Mouse (Mus musculus) frontal cortex, postnatal 25 days (tissue): ENCODE results near the gene Jtb.

Source experiments
- DNase-seq, 2 experiments: peaks; one replicate each; pipeline ENCODE4 v3.0.0; 2022; ENCODE audit warnings: low spot score in 2 of 2

The Jtb gene

DNA sequence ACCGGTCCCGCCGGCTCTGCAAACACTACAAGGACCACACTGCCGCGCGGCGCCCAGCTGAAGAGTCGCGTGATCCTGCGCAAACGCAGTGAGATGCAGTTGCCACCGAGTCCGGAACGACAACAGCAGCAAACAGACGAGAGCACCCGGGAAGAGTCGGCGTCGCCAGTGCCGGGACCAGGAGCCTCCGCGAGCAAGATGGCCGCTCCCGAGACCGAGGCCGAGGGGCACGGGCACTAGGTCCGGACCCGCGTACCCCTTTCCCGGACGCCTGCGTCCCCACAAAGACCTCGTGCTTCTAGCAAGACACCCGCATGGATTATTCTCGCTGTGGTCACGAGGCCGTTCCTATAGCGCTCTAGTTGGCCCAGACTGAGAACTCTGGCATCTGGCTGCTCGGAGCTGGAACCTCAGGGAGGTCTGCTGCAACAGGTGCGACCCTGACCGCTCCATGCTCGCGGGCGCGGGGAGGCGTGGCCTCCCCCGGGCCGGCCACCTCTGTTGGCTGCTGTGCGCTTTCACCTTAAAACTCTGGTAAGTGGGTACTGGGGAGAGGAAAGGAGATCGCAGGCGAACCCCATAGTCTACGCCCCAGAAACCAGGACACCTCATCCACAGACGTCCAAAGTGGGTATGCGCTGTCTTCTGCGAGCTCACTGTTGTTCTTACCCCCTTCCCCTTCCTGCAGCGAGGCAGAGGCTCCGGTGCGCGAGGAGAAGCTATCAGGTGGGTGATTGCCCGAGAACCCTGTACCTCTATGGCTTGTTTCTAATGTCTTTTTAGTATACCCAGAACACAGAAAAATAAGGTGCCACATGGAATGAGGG lies at the start of gene Jtb:
TSS of gene Jtb (plus strand) at position 91 of the 827 bp plus-strand sequence.
- DNase-seq: peak; percentile 87 to 95

- no peak for DNase-seq
Measured at GRCm38 (mm10) chr3:90183581-90183980, 47.8 kb upstream of the Jtb start.

DNA sequence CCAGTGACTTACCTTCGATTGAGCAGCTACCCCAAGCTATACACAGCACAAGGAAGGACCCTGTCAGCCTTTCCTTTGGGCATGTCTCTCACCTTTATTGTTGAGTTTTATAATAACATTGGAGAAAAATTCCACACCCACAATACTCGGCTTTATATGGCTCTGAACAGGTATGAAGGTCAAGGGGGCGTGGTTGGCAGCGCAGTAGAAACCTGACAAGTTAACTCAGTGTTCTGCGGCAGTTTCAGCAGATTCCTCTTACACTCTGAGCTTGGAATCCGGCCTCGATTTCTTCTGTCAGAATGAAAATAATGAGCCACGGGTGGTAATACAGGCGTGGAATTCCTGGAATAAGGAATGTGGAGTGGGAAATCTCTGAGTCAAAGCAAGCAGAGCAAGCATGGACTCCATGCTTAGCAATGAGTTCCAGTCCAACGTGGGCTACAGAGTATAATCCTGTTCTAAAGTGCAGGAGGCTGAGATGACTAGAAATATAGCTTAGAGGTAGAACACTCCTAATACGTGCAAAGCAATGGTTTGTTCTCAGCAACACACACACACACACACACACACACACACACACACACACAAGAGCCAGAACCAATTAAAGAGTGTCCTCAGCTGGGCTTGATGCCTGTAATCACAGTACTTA lies 40.4 kb upstream of the Jtb start:
- no peak for DNase-seq

GRCm38 (mm10) chr3:90194759-90195158 lies 36.6 kb upstream of the Jtb start:
- DNase-seq: no peak

DNA sequence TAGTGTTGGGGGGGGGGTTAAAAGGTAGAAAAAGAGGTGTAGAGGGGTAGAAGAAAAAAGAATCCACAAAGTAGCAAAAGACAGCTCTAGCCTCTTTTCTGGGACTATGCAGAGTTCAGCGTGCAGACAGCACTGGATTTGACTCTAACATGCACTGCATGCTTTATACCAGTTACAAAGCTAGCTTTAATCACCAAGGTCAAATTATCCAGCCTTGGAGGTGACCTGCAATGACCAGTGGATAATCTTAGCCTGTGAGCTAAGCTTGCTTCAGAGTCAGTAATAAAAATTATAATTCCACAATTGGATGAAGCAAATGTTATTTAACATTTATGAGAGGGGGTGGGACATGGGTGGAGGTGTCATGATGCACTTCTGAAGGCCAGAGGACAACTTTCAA lies 35.8 kb upstream of the Jtb start:
- DNase-seq: no peak

DNA sequence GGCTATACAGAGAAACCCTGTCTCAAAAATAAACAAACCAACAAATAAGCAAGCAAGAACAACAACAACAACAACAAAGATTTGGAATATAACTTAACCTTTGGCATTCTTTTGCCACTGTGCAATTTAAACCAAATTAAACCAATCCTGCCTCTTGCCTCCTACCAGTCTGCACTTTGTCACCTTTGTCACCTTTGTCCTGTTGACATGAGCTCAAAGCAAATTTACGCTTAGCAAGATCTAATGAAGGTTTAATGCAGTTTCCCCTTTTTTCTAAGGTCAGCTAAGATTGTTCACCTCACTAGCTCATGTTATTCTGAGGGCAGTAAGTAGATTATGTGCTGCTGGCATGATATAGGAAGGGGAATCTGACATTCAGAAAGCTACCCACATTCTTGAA lies 33.8 kb upstream of the Jtb start:
- no peak for DNase-seq

GRCm38 (mm10) chr3:90202884-90203283 lies 28.5 kb upstream of the Jtb start:
- DNase-seq: no peak

- DNase-seq: no peak
Measured at GRCm38 (mm10) chr3:90203619-90204018, 27.8 kb upstream of the Jtb start.

- DNase-seq: no peak
Measured at GRCm38 (mm10) chr3:90204582-90204981, 26.8 kb upstream of the Jtb start.

DNA sequence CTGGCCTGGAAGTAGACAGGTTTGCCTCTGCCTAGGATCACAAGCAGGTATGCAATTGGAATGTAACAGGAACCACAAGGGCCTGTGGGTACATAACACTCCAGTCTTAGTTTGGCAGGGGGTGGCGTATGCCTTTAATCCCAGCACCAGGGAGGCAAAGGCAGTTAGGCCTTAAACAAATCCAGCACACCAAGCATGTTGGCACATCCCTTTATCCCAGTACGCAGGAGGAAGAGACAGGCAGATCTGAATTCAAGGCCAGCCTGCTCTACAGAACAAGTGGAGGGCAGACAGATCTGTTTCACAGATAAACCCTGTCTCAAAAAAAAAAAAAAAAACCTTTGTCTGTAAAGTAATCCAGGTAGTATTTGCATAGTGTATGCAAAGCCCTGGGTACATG lies 22.7 kb upstream of the Jtb start:
- DNase-seq: no peak

DNA sequence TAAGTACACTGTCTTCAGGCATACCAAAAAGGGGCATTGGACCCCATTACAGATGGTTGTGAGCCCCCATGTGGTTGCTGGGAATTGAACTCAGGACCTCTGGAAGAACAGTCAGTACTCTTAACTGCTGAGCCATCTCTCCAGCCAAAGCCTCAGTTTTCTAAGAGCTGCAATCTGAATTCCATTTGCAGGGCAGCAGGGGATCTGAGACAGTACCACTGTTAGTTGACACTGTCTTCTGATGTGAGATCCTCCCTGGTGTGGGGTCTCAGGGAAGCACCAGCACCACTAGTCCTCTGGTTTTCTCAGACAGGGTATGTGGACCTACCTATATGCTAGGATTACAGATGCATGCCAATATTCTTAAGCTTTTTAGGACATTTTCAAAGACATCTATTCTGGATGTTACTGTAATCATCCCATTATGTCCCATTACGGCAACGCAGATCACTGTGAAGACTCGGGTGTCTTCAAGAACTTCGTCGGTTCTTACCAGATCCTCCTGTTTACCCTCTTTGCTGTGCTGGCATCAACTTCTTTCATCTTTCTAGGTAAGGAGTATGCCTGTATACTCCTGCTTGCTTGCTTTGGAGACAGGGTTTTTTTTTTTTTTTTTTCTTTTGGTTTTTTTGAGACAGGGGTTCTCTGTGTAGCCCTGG lies 21.4 kb upstream of the Jtb start:
- DNase-seq: no peak

DNA sequence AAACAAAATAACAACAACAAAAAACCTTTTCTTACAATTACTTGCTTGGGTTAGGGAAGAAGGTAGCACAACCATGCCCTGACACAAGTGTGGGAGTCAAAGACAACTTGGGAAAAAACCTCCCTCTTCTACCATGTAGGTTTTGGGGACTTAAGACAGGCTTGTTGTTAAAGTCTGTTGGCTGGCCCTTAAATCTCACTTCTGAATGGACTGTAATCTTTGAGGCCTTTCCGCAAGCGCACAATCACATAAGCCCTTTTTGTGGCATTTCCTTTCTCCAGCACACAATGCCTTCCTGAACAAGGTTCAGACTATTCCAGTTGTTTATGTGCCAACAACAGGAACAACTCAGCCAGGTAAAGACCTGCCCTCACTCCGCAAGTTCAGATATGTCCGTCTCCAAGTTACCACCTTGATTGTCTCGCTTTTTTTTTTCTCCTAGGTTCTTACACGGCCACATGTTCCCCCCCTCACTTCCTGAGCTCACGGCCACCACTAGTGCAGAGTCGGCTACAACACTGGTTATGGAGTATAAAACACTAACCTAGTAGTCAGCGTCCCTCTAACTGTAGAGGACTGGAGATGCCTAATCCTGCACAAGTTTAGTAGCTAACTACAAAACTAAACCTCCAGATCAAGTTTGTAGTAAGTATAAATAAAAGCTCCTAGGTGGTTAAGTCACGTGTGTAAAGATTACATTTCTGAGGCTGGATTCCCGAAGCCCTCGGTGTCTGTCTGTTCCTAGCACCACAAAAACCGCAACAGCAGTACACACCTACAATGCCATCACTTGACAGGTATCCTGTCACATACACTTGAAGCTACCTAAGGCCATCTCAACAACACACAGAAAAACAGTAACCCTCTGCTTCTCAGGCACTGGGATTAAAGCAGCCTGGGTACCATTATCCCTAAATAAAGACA lies 19.7 kb upstream of the Jtb start:
- DNase-seq: no peak

DNA sequence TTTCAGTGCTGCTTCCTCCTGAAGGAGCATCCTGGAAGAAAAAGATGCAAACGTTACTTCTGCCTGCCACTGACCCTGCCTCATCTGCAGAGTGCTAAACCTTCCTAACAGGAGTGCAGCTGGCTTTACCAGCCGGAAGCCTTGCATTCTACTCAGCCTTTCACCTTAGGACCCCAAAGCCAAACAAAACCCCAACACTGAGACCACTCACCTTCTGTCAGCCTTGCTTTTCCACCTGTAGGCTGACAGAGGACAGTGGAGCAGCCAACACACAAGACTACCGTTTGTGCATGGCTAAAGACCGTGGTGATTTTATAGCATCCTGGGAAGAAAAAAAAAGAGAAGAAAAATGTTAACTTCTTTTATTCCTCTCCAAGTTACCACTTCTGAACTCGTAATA lies 18.7 kb upstream of the Jtb start:
- DNase-seq: no peak

- peak; percentile 85 to 88 for DNase-seq
Measured at GRCm38 (mm10) chr3:90213377-90213866, 18.0 kb upstream of the Jtb start, which contains the start of the genes Rps27 and Rab13. Gene Rps27, minus strand, starts transcription at chr3:90213651. Gene Rab13, plus strand, starts transcription at chr3:90213695.

DNA sequence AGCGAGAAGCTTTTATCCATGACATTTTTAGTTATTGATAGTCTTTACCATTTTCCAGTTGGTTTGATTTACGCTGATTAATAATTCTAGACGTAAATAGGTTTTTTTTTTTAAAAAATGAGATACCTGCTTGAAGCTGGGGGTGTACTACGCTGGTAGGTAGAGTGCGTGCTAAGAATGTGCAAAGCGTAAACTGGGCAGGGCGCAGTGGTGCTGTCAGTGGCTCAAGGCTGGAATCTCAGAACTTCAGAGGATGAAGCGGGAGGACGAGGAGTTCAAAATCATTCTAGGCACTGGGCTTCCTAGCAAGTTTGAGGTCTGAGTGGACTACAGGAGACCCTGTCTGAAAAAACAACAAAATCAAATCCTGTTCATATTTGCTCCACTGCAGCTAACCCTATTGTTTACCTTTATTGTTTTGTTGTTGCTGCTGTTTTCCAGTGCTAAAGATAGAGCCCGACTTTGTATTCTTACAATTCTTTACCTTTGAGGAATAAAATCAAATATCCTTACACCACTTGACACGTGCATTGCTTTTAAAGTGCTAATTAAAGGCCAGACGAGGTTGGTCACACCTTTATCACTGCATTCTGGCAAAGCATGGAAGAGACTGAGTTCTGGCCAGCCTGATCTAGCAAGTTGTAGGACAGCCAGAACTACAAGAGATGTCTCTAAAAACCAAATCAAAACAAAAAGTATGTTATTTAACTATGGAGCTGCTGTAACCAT lies 17.3 kb upstream of the Jtb start:
- DNase-seq: no peak

- DNase-seq: no peak
Measured at GRCm38 (mm10) chr3:90215825-90216380, 15.5 kb upstream of the Jtb start.

DNA sequence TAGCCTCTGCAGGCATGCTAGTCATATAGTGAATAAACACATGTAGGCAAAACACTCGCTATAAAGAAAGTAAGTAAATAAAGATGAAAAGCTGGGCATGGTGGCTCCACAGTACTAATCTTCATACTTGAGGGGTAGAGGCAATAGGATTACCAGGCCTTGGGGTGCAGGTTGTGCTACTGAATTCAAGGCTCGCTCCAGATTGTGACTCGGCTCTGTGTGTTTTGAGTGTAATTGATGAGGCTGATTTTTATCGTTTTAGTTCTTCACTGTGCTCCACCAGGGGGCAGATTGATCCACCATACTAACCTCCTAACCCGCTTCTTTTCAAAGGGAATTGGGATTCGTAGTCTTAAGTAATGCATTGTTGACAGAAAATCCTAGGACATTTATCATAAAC lies 11.3 kb upstream of the Jtb start:
- DNase-seq: peak in 1 of 2 experiments; percentile 16

GRCm38 (mm10) chr3:90220531-90220951 lies 10.9 kb upstream of the Jtb start:
- DNase-seq: peak in 1 of 2 experiments; percentile 12

- no peak for DNase-seq
Measured at GRCm38 (mm10) chr3:90221123-90221522, 10.3 kb upstream of the Jtb start.

DNA sequence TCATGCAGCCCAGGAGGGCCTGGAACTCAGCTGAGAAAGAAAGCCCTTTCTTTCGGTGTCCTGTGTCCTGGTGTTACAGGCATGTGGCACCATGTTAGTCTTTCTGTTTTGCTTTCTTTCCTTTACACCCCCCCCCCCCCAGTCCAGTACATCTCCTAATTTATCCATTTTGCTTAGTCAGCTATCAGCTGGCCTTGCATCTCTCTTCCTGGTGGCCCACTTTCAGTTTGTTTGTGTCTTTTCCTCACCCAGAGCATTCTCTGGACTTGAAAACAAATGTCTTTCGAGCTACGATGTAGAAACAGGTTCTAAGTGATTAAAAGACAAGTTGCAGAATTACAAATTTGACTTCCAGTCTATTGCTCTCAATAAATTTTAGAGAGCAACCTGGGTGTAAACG lies 8.9 kb upstream of the Jtb start:
- DNase-seq: no peak
